Mouse (Mus musculus) induced T-regulatory cell, adult 2 months (primary cell): ENCODE measurements at regions not wholly inside any gene's neighbourhood (a gene's known extent, or its start where the extent isn't known, plus 50 kb on each side); places are given as distances from the start of the nearest gene placed in this dataset.

Experiments
- DNase-seq: peaks from one replicate; pipeline ENCODE4 v3.0.0-alpha.2; 2012; ENCODE audit warnings: low read depth

- DNase-seq, result no peak
Measured at GRCm38 (mm10) chr3:10697698-10698452, 362.4 kb upstream of the Gm38303 start.

- no peak for DNase-seq
Measured at GRCm38 (mm10) chr3:10685501-10685951, 350.0 kb upstream of the Gm38303 start.

GRCm38 (mm10) chr3:10684885-10685500 lies 349.5 kb upstream of the Gm38303 start:
- peak; percentile 3 for DNase-seq

- no peak for DNase-seq
Measured at GRCm38 (mm10) chr3:10681938-10682337, 346.5 kb upstream of the Gm38303 start.

- DNase-seq, result peak; percentile 12
Measured at GRCm38 (mm10) chr3:10647975-10648511, 312.6 kb upstream of the Gm38303 start.
